Mouse (Mus musculus) G1E (cell line): ENCODE data around the gene Zc3h4. TPM values are rescaled to one million over a fixed set of nuclear protein-coding genes. Genes with fewer than 3 reads are reported as not detected.

Experiments used
- ATAC-seq: 2 replicates; pipeline ENCODE4 v1.8.0; 2016; ENCODE audit warnings: mild to moderate bottlenecking; ENCODE audit not compliant: insufficient number of reproducible peaks, poor library complexity, low FRiP score, severe bottlenecking; ENCODE audit errors: extremely low read depth
- DNase-seq: peaks from one replicate; pipeline ENCODE4 v3.0.0; 2012; ENCODE audit warnings: low spot score
- H3K27me3 ChIP-seq: 2 replicates; pipeline ENCODE4 v1.6.1; 2012; ENCODE audit warnings: mild to moderate bottlenecking, low read length, inconsistent platforms; ENCODE audit not compliant: insufficient read depth
- H3K36me3 ChIP-seq: replicated peaks from 2 replicates; pipeline ENCODE3; 2012; ENCODE audit warnings: mild to moderate bottlenecking, inconsistent platforms
- H3K4me1 ChIP-seq: 2 replicates; pipeline ENCODE4 v1.6.1; 2012; ENCODE audit warnings: low read depth, low read length, inconsistent platforms, mixed read lengths; ENCODE audit not compliant: insufficient read depth
- H3K4me3 ChIP-seq: 2 replicates; pipeline ENCODE4 v1.5.1; 2012; ENCODE audit warnings: low read depth, mild to moderate bottlenecking, inconsistent platforms, low read length, moderate library complexity, mixed read lengths
- H3K9me3 ChIP-seq: replicated peaks from 2 replicates; pipeline ENCODE4 v1.6.1; 2012; ENCODE audit warnings: inconsistent platforms
- CTCF ChIP-seq: IDR thresholded peaks from 2 replicates; pipeline ENCODE4 v1.5.1; 2012; ENCODE audit warnings: low read depth, low read length, inconsistent platforms, mixed read lengths
- GATA1 ChIP-seq: IDR thresholded peaks from 2 replicates; pipeline ENCODE4 v1.6.1; 2012; ENCODE audit warnings: borderline replicate concordance, low read length, inconsistent platforms, mixed read lengths
- GATA2 ChIP-seq: IDR thresholded peaks from 2 replicates; pipeline ENCODE4 v1.6.1; 2012; ENCODE audit warnings: low read depth, low read length, inconsistent platforms, borderline replicate concordance
- POLR2AphosphoS5 ChIP-seq: IDR thresholded peaks from 2 replicates; pipeline ENCODE4 v1.6.1; 2012; ENCODE audit warnings: low read depth, low read length, inconsistent platforms; ENCODE audit not compliant: insufficient replicate concordance
- TAL1 ChIP-seq: conservative IDR thresholded peaks from 2 replicates; pipeline ENCODE4 v1.6.1; 2012; ENCODE audit warnings: low read depth, low read length, inconsistent platforms, mixed read lengths
- polyA plus RNA-seq: library from polyadenylated mRNA; stranded (reverse); fragments of >175 nt; gene quantifications from 2 replicates; pipeline ENCODE4 v1.2.3, GENCODE M21; 2012
- total RNA-seq, 2 experiments: library from RNA; stranded (forward) in 1 of 2; stranded (reverse) in 1 of 2; fragments of 200-1000 nt in 1 of 2; fragments of >200 nt in 1 of 2; fragmentation: Nextera tagmentation in 1 of 2; gene quantifications; 2 replicates each; pipeline ENCODE4 v1.2.3; 2014 to 2017

Zc3h4 gene
- total and polyA plus RNA-seq, 3 experiments = 23.7 to 179 (median 62.2) TPM

DNA sequence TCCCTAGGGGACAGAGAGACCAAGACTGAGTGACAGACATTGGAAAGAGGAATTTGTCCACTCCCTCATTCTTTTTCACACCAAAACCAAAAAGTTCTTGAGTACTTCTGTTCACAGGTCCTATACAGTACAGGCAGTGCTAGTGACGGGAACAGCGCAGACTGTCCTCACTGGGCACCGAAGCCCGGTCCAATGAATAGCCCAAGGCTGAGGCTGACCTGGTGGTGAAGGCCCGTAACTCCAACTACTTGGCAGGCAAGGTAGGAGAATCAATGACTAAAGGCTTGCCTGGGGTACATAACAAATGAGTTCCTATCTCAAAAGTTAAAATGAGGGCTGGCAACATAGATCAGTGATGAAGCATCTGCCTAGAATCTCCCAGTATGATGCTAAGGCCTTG lies 64.9 kb downstream of the Zc3h4 start:
- Histone ChIP-seq H3K9me3 (no peaks in the 10 kb centered on the region), H3K4me1 (peaks cover 6% of the 10 kb centered on the region), H3K27me3 (peaks cover 49% of the 10 kb centered on the region), H3K36me3 (peaks cover 1% of the 10 kb centered on the region), H3K4me3 (no peak overlapping the region)
- TF ChIP-seq CTCF = no peak
- no peak for TF ChIP-seq GATA1
- TF ChIP-seq GATA2 = no peak
- TF ChIP-seq TAL1 = no peak
- no peak for TF ChIP-seq POLR2AphosphoS5
- no peak for DNase-seq
- ATAC-seq = no peak

DNA sequence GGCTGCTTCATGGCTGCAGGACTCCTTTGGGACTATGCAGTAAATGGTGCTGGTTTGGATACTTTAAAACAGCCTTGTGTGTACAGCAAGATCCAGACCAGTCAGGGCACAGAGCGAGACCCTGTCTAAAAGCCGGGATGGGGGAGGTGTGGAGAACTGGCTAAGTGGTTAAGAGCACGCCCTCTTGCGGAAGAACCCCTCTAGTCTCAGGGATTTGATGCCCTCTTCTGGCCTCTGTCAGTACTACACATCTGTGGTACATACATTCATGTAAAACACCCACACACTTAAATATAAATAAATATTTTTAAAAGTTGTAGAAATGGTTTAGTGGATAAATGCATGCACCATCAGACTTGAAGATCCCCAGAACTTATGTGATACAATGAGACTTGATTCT lies 65.9 kb downstream of the Zc3h4 start:
- TF ChIP-seq CTCF (no peak), GATA1 (no peak), GATA2 (no peak), TAL1 (no peak), POLR2AphosphoS5 (no peak)
- Histone ChIP-seq H3K9me3 (no peaks in the 10 kb centered on the region), H3K4me3 (no peak overlapping the region), H3K36me3 (no peaks in the 10 kb centered on the region), H3K4me1 (peaks cover 6% of the 10 kb centered on the region; the same call in 1 of the 2 replicates), H3K27me3 (peaks cover 46% of the 10 kb centered on the region)
- ATAC-seq (no peak), DNase-seq (no peak)

DNA sequence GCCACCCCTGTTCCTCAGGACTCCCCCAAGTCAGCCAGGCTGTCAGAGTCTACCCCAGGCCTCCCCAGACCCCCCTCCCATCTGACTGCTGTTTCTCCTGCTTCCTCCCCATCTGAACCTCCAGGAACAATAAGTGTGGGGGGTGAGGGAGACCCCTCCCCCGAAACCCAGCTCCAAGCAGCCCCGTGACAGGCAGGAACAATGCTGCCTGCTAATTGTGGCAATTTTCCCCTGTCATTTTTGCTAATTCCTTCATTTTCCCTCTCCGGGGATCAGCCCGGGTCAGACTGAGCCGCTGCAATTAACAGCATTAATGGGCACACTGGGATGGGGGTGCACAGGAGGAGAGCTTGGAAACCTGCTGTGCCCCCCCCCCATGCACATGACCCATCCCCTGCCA lies 67.4 kb downstream of the Zc3h4 start:
- no peak overlapping the region for H3K4me3 ChIP-seq
- H3K27me3 ChIP-seq = peaks cover 47% of the 10 kb centered on the region
- DNase-seq = no peak
- H3K9me3 ChIP-seq = no peaks in the 10 kb centered on the region
- ATAC-seq = no peak
- H3K4me1 ChIP-seq = peaks cover 6% of the 10 kb centered on the region; the same call in 1 of the 2 replicates
- TF ChIP-seq GATA2 = no peak
- no peak for TF ChIP-seq CTCF
- TF ChIP-seq TAL1 = no peak
- TF ChIP-seq POLR2AphosphoS5 = no peak
- no peak for TF ChIP-seq GATA1
- H3K36me3 ChIP-seq = no peaks in the 10 kb centered on the region

DNA sequence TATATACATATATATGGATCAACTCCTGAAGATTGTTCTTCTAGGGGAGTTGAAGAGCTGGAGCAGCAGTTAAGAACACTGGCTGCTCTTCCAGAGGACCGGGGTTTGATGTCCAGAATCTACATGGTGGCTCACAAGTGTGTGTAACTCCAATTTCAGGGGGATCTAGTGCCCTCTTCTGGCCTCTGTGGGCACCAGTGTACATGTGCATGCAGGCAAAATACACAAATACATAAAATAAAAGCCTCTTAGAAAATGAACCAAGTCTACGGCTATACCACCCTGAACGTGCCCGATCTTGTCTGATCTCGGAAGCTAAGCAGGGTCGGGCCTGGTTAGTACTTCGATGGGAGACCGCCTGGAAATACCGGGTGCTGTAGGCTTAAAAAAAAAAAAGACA lies 70.8 kb downstream of the Zc3h4 start:
- peaks cover 73% of the 10 kb centered on the region for H3K27me3 ChIP-seq
- no peak for ATAC-seq

DNA sequence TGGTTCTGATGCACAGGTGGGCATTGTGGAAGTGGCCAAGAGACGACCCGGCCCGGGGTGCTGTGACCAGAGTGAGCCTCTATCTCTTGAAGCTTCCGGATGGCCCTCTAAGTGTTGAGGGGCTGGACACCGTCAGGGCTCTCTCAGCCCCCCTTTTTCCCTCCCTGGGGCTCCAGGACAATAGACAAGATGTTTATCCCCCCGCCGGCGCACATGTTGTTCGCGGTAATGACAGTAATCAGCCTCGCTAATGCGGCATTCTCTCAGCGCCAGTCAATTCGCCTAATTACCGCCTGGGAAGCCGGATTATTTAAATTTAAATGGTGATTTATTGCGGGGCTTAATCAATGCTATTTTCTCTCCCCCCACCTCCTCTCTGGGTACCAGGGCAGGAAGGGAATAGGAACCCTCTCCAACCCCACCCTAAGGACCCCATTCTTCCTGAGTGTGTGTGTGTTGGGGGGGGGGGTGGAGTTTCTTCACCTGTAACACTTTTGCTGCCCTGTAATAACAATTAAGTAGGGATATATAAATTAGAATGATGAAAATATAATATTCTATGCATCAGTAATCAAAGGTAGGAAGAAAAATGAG lies 71.5 kb downstream of the Zc3h4 start:
- no peak for ATAC-seq
- peaks cover 10% of the 10 kb centered on the region; the same call in 1 of the 2 replicates for H3K9me3 ChIP-seq
- TF ChIP-seq TAL1 = no peak
- TF ChIP-seq GATA2 = no peak
- TF ChIP-seq POLR2AphosphoS5 = no peak
- no peak for TF ChIP-seq CTCF
- no peak for TF ChIP-seq GATA1
- H3K27me3 ChIP-seq = peaks cover 79% of the 10 kb centered on the region
- no peak for DNase-seq
- H3K4me1 ChIP-seq = peaks cover 3% of the 10 kb centered on the region; the same call in 1 of the 2 replicates
- H3K36me3 ChIP-seq = no peaks in the 10 kb centered on the region
- no peak overlapping the region for H3K4me3 ChIP-seq

More for the DNA sequence above, 70.8 kb downstream of the Zc3h4 start:
- Histone ChIP-seq H3K4me3 (no peak overlapping the region), H3K4me1 (peaks cover 4% of the 10 kb centered on the region; the same call in 1 of the 2 replicates), H3K9me3 (peaks cover 10% of the 10 kb centered on the region; the same call in 1 of the 2 replicates), H3K36me3 (no peaks in the 10 kb centered on the region)
- DNase-seq = no peak
- no peak for TF ChIP-seq TAL1
- TF ChIP-seq GATA1 = no peak
- no peak for TF ChIP-seq GATA2
- no peak for TF ChIP-seq CTCF
- TF ChIP-seq POLR2AphosphoS5 = no peak

DNA sequence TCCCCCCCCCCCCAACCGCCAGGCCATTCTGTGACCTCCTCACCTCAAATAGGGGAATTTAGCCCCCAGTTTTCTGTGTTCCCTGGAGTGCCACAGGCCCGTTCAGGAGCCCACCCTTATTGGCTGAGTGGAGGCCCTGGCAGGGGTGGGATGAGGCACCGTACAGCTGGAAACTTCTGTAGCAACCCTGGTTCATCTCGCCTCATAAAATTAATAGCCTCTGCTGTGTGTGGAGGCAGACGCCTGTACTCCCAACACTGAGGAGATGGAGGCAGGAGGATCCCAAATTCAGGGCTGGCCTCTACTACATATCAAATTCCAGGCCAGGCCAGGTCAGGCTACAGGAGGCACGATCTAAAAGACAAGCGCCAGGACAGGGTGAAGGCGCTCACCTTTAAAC lies 73.1 kb downstream of the Zc3h4 start:
- Histone ChIP-seq H3K9me3 (peaks cover 10% of the 10 kb centered on the region; the same call in 1 of the 2 replicates), H3K36me3 (no peaks in the 10 kb centered on the region), H3K27me3 (peaks cover 73% of the 10 kb centered on the region), H3K4me3 (no peak overlapping the region), H3K4me1 (no peaks in the 10 kb centered on the region)
- TF ChIP-seq GATA1 (no peak), CTCF (no peak), POLR2AphosphoS5 (no peak), GATA2 (no peak), TAL1 (no peak)
- DNase-seq (no peak), ATAC-seq (no peak)
